Mouse (Mus musculus) heart, postnatal 0 days (tissue): Measurements from ENCODE around the gene Abr. TPM values are rescaled to one million over a fixed set of nuclear protein-coding genes. Genes with fewer than 3 reads are reported as not detected.

ENCODE experiments used
- ATAC-seq: fragments of 200-750 bp; cut with Nextera tagmentation; 2 replicates; pipeline ENCODE4 v1.8.0; 2017; ENCODE audit warnings: low read depth, moderate number of reproducible peaks, moderate library complexity; ENCODE audit not compliant: insufficient read depth
- DNase-seq: peaks from one replicate; pipeline ENCODE4 v3.0.0-alpha.2; 2016; ENCODE audit warnings: low spot score
- H3K27ac ChIP-seq: fragments of 300-500 bp; sonication (generic); 2 replicates; pipeline ENCODE4 v1.5.1; 2014; ENCODE audit warnings: low read depth, mild to moderate bottlenecking
- H3K27me3 ChIP-seq: fragments of 300-500 bp; sonication (generic); 2 replicates; pipeline ENCODE4 v1.6.1; 2014; ENCODE audit warnings: low read length, mixed read lengths; ENCODE audit not compliant: control insufficient read depth, insufficient read depth
- H3K36me3 ChIP-seq: fragments of 300-500 bp; sonication (generic); replicated peaks from 2 replicates; pipeline ENCODE4 v1.6.1; 2014; ENCODE audit warnings: low read length, mixed read lengths; ENCODE audit not compliant: control insufficient read depth, insufficient read depth
- H3K4me1 ChIP-seq: fragments of 300-500 bp; sonication (generic); 2 replicates; pipeline ENCODE4 v1.6.1; 2014; ENCODE audit warnings: antibody characterized with exemption; ENCODE audit not compliant: control insufficient read depth, insufficient read depth
- H3K4me2 ChIP-seq: fragments of 300-500 bp; sonication (generic); 2 replicates; pipeline ENCODE4 v1.6.1; 2014; ENCODE audit warnings: low read depth, mild to moderate bottlenecking, low read length, moderate library complexity
- H3K4me3 ChIP-seq: fragments of 300-500 bp; sonication (generic); 2 replicates; pipeline ENCODE4 v1.5.1; 2014; ENCODE audit warnings: low read depth, low read length
- H3K9ac ChIP-seq: fragments of 300-500 bp; sonication (generic); replicated peaks from 2 replicates; pipeline ENCODE4 v1.6.1; 2014; ENCODE audit warnings: low read depth, low read length, mixed read lengths
- H3K9me3 ChIP-seq: fragments of 300-500 bp; sonication (generic); replicated peaks from 2 replicates; pipeline ENCODE4 v1.6.1; 2016; ENCODE audit warnings: low read length; ENCODE audit not compliant: control insufficient read depth
- CTCF ChIP-seq: IDR thresholded peaks from 2 replicates; pipeline ENCODE4 v1.5.1; 2016; ENCODE audit warnings: antibody characterized with exemption, control low read depth, low read depth
- EP300 ChIP-seq: IDR thresholded peaks from 2 replicates; pipeline ENCODE4 v1.6.1; 2016; ENCODE audit warnings: antibody characterized with exemption, low read depth
- WGBS: fragments of 180-500 bp; shearing (Covaris S2); extraction: QIAGEN DNeasy Blood & Tissue Kit; methylation state at CpG from one replicate; pipeline ENCODE4 v1.1.7; 2014; 5-methylcytosine and 5-hydroxymethylcytosine counted together
- polyA plus RNA-seq: library from polyadenylated mRNA; unstranded; fragments of >200 nt; fragmentation: Nextera tagmentation; extraction: Ambion mirVana; gene quantifications from 2 replicates; pipeline ENCODE4 v1.2.1, GENCODE M21; 2015
- total RNA-seq: library from RNA; depleted of rRNA; stranded (reverse); fragments of >200 nt; gene quantifications from 2 replicates; pipeline ENCODE4 v1.2.3, GENCODE M21; 2014; ENCODE audit warnings: low replicate concordance

The Abr gene
- total and polyA plus RNA-seq, 2 experiments from 2014 or later: 14.1 to 48.9 TPM

- WGBS: 63% methylated on average over 15 of the region's 15 CpGs
- Histone ChIP-seq H3K27me3 (no peaks in the 10 kb centered on the region), H3K4me1 (no peaks in the 10 kb centered on the region), H3K27ac (no peak overlapping the region), H3K4me2 (no peak overlapping the region), H3K36me3 (no peaks in the 10 kb centered on the region), H3K4me3 (no peak overlapping the region), H3K9ac (no peak overlapping the region), H3K9me3 (no peaks in the 10 kb centered on the region)
- no peak for DNase-seq
- no peak for TF ChIP-seq EP300
- no peak for TF ChIP-seq CTCF
- no peak for ATAC-seq
Measured at GRCm38 (mm10) chr11:76530168-76530935, 91.8 kb downstream of the Abr start.

GRCm38 (mm10) chr11:76529352-76530141 is 92.6 kb downstream of the Abr start:
- H3K27ac ChIP-seq: no peak overlapping the region

GRCm38 (mm10) chr11:76525646-76526351 is 96.3 kb downstream of the Abr start:
- H3K4me2 ChIP-seq: no peak overlapping the region
- no peak overlapping the region for H3K9ac ChIP-seq
- no peaks in the 10 kb centered on the region for H3K4me1 ChIP-seq
- TF ChIP-seq CTCF (no peak), EP300 (no peak)
- H3K9me3 ChIP-seq: no peaks in the 10 kb centered on the region
- H3K27me3 ChIP-seq: no peaks in the 10 kb centered on the region
- ATAC-seq: no peak
- H3K36me3 ChIP-seq: no peaks in the 10 kb centered on the region
- DNase-seq: no peak
- H3K27ac ChIP-seq: no peak overlapping the region
- no peak overlapping the region for H3K4me3 ChIP-seq
- WGBS: 88% methylated on average over 4 of the region's 4 CpGs

More at GRCm38 (mm10) chr11:76529352-76530141, 92.6 kb downstream of the Abr start:
- ATAC-seq (peak; percentile 31), DNase-seq (no peak)
- Histone ChIP-seq H3K27me3 (no peaks in the 10 kb centered on the region), H3K4me3 (no peak overlapping the region), H3K9ac (no peak overlapping the region), H3K4me1 (no peaks in the 10 kb centered on the region), H3K9me3 (no peaks in the 10 kb centered on the region), H3K4me2 (no peak overlapping the region), H3K36me3 (no peaks in the 10 kb centered on the region)
- no peak for TF ChIP-seq CTCF
- TF ChIP-seq EP300: no peak
- WGBS: 53% methylated on average over 6 of the region's 6 CpGs

GRCm38 (mm10) chr11:76524947-76525346 is 97.2 kb downstream of the Abr start:
- Histone ChIP-seq H3K36me3 (no peaks in the 10 kb centered on the region), H3K27me3 (no peaks in the 10 kb centered on the region), H3K4me1 (no peaks in the 10 kb centered on the region), H3K4me2 (no peak overlapping the region), H3K4me3 (no peak overlapping the region), H3K9me3 (no peaks in the 10 kb centered on the region), H3K27ac (no peak overlapping the region), H3K9ac (no peak overlapping the region)
- TF ChIP-seq CTCF (peak; percentile 99), EP300 (no peak)
- DNase-seq (peak; percentile 76), ATAC-seq (peak; percentile 62)
- WGBS: 6% methylated on average over 8 of the region's 8 CpGs

GRCm38 (mm10) chr11:76523356-76523755 is 98.8 kb downstream of the Abr start:
- H3K4me2 ChIP-seq: no peak overlapping the region
- TF ChIP-seq EP300: no peak
- no peaks in the 10 kb centered on the region for H3K36me3 ChIP-seq
- ATAC-seq (no peak), DNase-seq (no peak)
- no peak overlapping the region for H3K4me3 ChIP-seq
- H3K9me3 ChIP-seq: no peaks in the 10 kb centered on the region
- no peaks in the 10 kb centered on the region for H3K27me3 ChIP-seq
- H3K4me1 ChIP-seq: no peaks in the 10 kb centered on the region
- H3K9ac ChIP-seq: no peak overlapping the region
- no peak overlapping the region for H3K27ac ChIP-seq
- 45% methylated on average over 4 of the region's 4 CpGs for WGBS
